Comparison of ENCODE assay signal across 25 mouse cellular contexts in the genomic region with DNA sequence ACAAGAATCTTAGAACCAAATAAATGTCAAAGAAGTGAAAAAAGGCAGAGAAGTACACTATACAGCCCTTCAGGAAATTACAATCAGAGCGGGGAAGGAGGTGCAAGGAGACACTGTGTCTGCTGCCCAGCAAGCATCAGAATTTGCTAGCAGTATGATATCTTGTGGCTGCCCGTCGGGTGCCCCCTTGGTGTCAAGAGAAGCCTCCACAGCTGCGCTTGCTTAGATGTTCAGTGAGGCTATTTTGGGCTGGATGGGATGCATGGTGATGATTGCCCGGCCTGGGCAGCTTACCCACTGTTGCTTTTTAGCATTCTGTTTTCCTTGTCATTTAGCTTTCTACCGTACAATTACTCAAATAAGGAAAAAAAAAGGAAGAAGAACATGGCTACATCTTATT. TPM values are rescaled to one million over a fixed set of nuclear protein-coding genes. Genes with fewer than 3 reads are reported as not detected.
DNase-seq lines count a peak whose midpoint lies in the region; ATAC-seq lines count a peak whose summit lies in the region.
"Had no signal": no experiment of that assay in that cellular context is flagged by ENCODE, and none has a peak within 500 bp of the region (broad histone marks: within the 10 kb centered on the region; RNA-seq: fewer than 3 reads in every experiment).

No protein-coding gene starts in this region.

- H3K4me3 ChIP-seq in heart, embryonic 13.5 days, result no peak overlapping the region
- no peak overlapping the region for H3K4me3 ChIP-seq in midbrain, embryonic 10.5 days
- H3K4me3 ChIP-seq: forebrain, embryonic 15.5 days; hindbrain, embryonic 13.5 days; midbrain, embryonic 15.5 days; neural tube, embryonic 12.5 days had no signal

- H3K36me3 ChIP-seq in heart, embryonic 13.5 days, result no peaks in the 10 kb centered on the region
- no peaks in the 10 kb centered on the region for H3K36me3 ChIP-seq in midbrain, embryonic 10.5 days
- H3K36me3 ChIP-seq: forebrain, embryonic 15.5 days; G1E; hindbrain, embryonic 13.5 days; midbrain, embryonic 15.5 days; neural tube, embryonic 12.5 days had no signal

- H3K4me1 ChIP-seq in heart, embryonic 13.5 days, result peaks cover 29% of the 10 kb centered on the region
- no peaks in the 10 kb centered on the region for H3K4me1 ChIP-seq in midbrain, embryonic 10.5 days
- H3K4me1 ChIP-seq: forebrain, embryonic 15.5 days; hindbrain, embryonic 13.5 days; midbrain, embryonic 15.5 days; neural tube, embryonic 12.5 days had no signal

- no peak for ATAC-seq in heart, embryonic 13.5 days (ENCODE audit: extremely low read depth, insufficient number of reproducible peaks, low FRiP score, low TSS enrichment)
- no peak for ATAC-seq in erythroid progenitor cell, adult 5-6 weeks (replicated peaks; ENCODE audit: low FRiP score, poor library complexity, severe bottlenecking)
- ATAC-seq: forebrain, embryonic 15.5 days; intestine, embryonic 16.5 days; midbrain, embryonic 15.5 days had no signal

- peak; percentile 87 for DNase-seq in heart, adult 11 months
- no peak for DNase-seq in heart, adult 8-10 months (ENCODE audit: low spot score)
- DNase-seq in heart, postnatal 10 days, result peak; percentile 44 to 47
- no peak for DNase-seq in cerebellum, adult 8-10 months
- DNase-seq in midbrain, embryonic 10.5 days (ENCODE audit: low spot score), result no peak
- DNase-seq: adrenal gland, postnatal 25 days; cerebellum, adult 18-20 months; cerebellum, postnatal 25 days; kidney, postnatal 25 days; liver; lung, embryonic 14.5 days; lung, postnatal 14 days; right cerebral cortex, postnatal 4 days; thymus, adult 18-20 months; thymus, postnatal 25 days had no signal

- 12% methylated on average over 6 of the region's 6 CpGs for WGBS in heart, embryonic 13.5 days
- WGBS in midbrain, embryonic 10.5 days, result 82% methylated on average over 6 of the region's 6 CpGs

- H3K9me3 ChIP-seq in heart, embryonic 13.5 days, result no peaks in the 10 kb centered on the region
- no peaks in the 10 kb centered on the region for H3K9me3 ChIP-seq in midbrain, embryonic 10.5 days (replicated peaks)
- H3K9me3 ChIP-seq: forebrain, embryonic 15.5 days; hindbrain, embryonic 13.5 days; midbrain, embryonic 15.5 days; neural tube, embryonic 12.5 days had no signal

- intact Hi-C loops in heart, postnatal 10 days (cut with DNase I), result loop anchor here (10.0 kb wide), 1 partner anchor 465 kb away; no protein-coding TSS in a partner anchor

- no peak overlapping the region for H3K9ac ChIP-seq in heart, embryonic 13.5 days
- H3K9ac ChIP-seq: forebrain, embryonic 15.5 days; hindbrain, embryonic 13.5 days; liver, embryonic 14.5 days; lung, embryonic 14.5 days; midbrain, embryonic 15.5 days; neural tube, embryonic 12.5 days had no signal

- peak overlapping the region; percentile 54 for H3K27ac ChIP-seq in heart, embryonic 13.5 days (replicated peaks)
- H3K27ac ChIP-seq in midbrain, embryonic 10.5 days (replicated peaks), result no peak overlapping the region
- H3K27ac ChIP-seq: forebrain, embryonic 15.5 days; hindbrain, embryonic 13.5 days; liver, embryonic 14.5 days; midbrain, embryonic 15.5 days; neural tube, embryonic 12.5 days; stomach, postnatal 0 days had no signal

- H3K27me3 ChIP-seq in heart, embryonic 13.5 days (replicated peaks), result no peaks in the 10 kb centered on the region
- H3K27me3 ChIP-seq in midbrain, embryonic 10.5 days (ENCODE audit: low read depth, poor library complexity, severe bottlenecking), result no peaks in the 10 kb centered on the region
- H3K27me3 ChIP-seq: forebrain, embryonic 15.5 days; hindbrain, embryonic 13.5 days; midbrain, embryonic 15.5 days; neural tube, embryonic 12.5 days had no signal

- H3K4me2 ChIP-seq in heart, embryonic 13.5 days, result no peak overlapping the region
- H3K4me2 ChIP-seq: forebrain, embryonic 15.5 days; hindbrain, embryonic 13.5 days; lung, embryonic 14.5 days; midbrain, embryonic 15.5 days; neural tube, embryonic 12.5 days had no signal

RNA-seq across cellular contexts. Expression of gene Ppargc1a, which starts 32.0 kb away (rescaled TPM):
- total RNA-seq in heart, adult 8-10 months (2022), result 100 to 1,000 TPM in 2 of 4 experiments, 10 to 100 TPM in 2; 69.5 to 106 (median 92.6) TPM
- 44.7 and 50.0 TPM in 2 replicates for polyA plus RNA-seq in heart, embryonic 13.5 days (2015; fragmentation: Nextera tagmentation; extraction: Ambion mirVana)
- total RNA-seq in heart, postnatal 10 days (2021), result 100 to 1,000 TPM; 113 to 220 TPM
- 1.5 and 1.9 TPM in 2 replicates for polyA plus RNA-seq in midbrain, embryonic 10.5 days (2016; fragmentation: Nextera tagmentation; extraction: Ambion mirVana)
- not detected in 2 replicates for total RNA-seq in erythroid progenitor cell, adult 5-6 weeks (2015; ENCODE audit: low replicate concordance)
- total RNA-seq in erythroid progenitor cell, adult 5-6 weeks (2017; ENCODE audit: low replicate concordance), result not detected in 2 replicates
- polyA plus RNA-seq: G1E had no signal

Comparison
In these comparisons a context has a peak if more than half of its experiments do, and no peak if none do; other contexts are left out.
1. DNase-seq: peak in heart, adult 11 months (single experiment) and heart, postnatal 10 days (2 of 2); none in heart, adult 8-10 months (single experiment), cerebellum, adult 8-10 months (single experiment) and midbrain, embryonic 10.5 days (single experiment).
2. RNA of gene Ppargc1a, which starts 32.0 kb away (total RNA-seq): 113 to 220 TPM in heart, postnatal 10 days and 69.5 to 106 TPM in heart, adult 8-10 months; not detected in erythroid progenitor cell, adult 5-6 weeks; every median in the first group is over 10 times any median in the second.